Mouse (Mus musculus): ENCODE data around the gene Tcn2.
"Not testable (repeated sequence)": the region's sequence is repeated elsewhere in the genome, so short reads cannot be mapped to it uniquely, and the experiment has no call there.

Tcn2 gene

DNA sequence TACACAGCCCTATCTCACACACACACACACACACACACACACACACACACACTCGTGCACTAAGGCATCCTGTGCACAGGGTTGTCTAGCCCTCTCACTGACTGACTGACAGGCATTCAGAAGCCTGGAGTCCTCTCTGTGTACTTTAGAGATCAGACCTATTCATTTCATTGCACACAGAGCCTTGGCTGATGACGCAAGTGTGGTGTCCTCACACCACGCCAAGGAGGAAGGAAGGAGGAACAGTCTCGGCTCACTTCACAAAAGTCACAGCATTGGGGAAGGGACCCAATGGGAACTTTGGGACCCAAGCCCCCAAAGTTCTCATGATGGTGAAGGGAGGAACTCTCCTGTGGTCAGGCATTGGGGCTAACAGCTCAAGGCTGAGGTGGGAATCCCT is 1.9 kb downstream of the Tcn2 start:
- in situ Hi-C loops (cut with MboI, MseI), result no loop called here

DNA sequence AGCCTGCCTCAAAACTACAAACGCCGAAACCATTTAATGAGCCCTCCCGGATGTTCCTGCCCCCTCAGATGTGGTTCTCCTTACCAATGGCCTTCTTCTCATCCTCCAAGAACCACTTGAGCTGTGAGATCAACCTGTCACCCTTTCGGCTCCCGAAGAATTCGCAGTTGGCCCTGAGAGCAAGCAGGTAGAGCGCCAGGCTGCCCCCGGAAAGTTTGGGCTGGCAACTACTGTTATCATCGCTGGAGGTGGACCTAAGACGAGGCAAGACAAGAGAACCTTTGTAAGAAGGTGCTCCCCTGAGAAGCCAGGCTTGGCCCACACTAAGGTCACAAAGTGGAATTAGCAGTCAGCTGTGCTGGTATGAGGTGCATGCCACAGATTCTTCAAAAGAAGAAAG is 6.0 kb downstream of the Tcn2 start:
- in situ Hi-C loops (cut with MboI, MseI), result no loop called here

DNA sequence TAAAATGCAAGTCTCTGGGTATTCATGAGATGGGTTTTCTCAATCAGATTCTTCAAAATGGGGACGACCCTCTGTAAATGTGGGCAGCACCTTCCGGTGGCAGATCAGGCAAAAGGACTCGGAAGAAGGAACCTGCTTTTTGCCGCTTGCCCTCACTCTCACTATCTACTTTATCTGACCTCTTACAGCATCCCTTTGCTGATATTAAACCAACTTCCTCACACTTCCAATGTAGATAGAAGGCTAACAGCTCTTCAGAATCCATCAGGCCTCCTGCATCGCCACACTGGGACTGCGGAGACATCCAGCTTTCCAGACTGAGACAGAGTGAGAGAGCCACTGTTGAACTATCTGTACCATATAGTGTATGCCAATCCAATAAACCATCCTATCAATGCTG is 9.2 kb downstream of the Tcn2 start:
- in situ Hi-C loops (cut with MboI, MseI), result no loop called here

DNA sequence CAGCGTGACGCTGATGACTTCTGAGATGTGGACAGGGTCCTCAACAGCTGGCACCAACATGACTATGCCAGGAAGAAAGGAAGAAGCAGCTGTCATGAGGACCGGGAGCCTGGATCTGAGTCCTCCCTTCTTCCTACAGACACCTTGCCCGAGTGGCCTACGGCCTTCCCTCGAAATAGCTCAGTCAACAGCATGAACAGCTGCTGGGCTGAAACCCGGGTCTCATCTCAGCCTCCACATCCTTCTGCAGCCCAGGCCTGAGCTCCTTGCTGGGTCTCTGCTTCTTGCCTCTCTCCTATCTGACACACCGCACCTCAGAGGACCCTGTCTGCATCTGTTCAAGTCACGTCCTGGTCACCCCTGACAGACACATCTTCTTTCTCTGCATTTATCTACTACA is 9.8 kb downstream of the Tcn2 start:
- in situ Hi-C loops (cut with MboI, MseI), result no loop called here

GRCm38 (mm10) chr11:3921281-3921850 is 10.6 kb downstream of the Tcn2 start:
- in situ Hi-C loops (cut with MboI, MseI), result no loop called here

DNA sequence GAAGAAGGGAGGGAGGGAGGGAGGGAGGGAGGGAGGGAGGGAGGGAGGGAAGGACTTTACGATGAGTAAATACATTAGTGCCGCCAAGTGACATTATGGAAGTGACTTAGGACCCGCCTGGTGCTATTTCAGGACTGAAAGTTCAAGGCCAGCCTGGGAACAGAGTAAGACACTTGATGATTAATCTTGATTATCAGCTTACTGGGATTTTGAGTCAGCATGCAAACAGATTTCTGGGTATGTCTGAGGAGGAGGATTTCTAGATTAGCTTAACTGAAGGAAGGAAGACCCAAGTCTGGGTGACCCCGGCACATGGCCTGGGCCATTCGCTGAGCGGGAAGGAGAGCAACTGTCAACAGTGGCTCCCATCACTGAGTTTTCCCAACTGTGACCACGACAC is 11.5 kb downstream of the Tcn2 start:
- in situ Hi-C loops (cut with MboI, MseI), result no loop called here

- in situ Hi-C loops (cut with MboI, MseI), result no loop called here
Measured at GRCm38 (mm10) chr11:3918738-3919137, 13.2 kb downstream of the Tcn2 start.

- in situ Hi-C loops (cut with MboI, MseI), result no loop called here
Measured at GRCm38 (mm10) chr11:3914109-3914840, 17.7 kb downstream of the Tcn2 start, which contains the start of gene Slc35e4. TSS of gene Slc35e4 (minus strand) at chr11:3914664.

- in situ Hi-C loops (cut with MboI, MseI), result no loop called here
Measured at GRCm38 (mm10) chr11:3913316-3914108, 18.4 kb downstream of the Tcn2 start.

DNA sequence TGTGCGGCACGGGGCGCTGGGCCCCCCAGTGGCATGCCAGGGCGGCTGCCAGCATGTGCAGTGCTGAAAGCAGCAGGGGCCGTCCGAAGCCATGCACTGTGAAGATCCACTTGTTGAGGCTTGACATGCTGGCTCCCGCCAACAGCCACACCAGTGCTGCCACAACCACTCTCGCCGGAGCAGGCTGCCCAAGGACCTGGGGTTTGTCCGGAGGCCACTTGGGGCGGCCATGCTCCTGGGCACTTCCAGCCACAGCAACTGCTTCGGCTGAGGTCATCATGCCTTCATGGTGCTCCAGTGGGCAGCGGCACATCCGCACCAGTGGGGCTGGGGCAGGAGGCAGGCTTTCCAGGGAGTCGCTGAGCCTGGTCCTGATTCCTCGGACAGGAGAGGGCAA is 19.1 kb downstream of the Tcn2 start:
- in situ Hi-C loops (cut with MboI, MseI), result no loop called here

- in situ Hi-C loops (cut with MboI, MseI), result no loop called here
Measured at GRCm38 (mm10) chr11:3912100-3912874, 19.7 kb downstream of the Tcn2 start.

DNA sequence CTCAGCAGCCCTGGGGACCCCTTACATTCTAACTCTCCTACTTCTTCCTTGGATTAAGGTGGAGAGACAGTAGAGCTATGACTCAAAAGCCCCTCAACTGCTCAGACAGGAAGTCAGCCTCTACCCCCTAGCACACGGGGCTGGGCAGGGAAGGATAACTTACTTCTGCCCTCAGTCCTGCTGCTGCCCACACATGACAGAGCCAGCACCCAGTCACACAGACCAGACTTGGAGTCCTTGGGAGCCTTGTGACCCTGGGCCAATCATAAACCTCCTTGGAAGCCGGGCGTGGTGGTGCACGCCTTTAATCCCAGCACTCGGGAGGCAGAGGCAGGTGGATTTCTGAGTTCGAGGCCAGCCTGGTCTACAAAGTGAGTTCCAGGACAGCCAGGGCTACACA is 20.5 kb downstream of the Tcn2 start:
- in situ Hi-C loops (cut with MboI, MseI), result not testable (repeated sequence)

DNA sequence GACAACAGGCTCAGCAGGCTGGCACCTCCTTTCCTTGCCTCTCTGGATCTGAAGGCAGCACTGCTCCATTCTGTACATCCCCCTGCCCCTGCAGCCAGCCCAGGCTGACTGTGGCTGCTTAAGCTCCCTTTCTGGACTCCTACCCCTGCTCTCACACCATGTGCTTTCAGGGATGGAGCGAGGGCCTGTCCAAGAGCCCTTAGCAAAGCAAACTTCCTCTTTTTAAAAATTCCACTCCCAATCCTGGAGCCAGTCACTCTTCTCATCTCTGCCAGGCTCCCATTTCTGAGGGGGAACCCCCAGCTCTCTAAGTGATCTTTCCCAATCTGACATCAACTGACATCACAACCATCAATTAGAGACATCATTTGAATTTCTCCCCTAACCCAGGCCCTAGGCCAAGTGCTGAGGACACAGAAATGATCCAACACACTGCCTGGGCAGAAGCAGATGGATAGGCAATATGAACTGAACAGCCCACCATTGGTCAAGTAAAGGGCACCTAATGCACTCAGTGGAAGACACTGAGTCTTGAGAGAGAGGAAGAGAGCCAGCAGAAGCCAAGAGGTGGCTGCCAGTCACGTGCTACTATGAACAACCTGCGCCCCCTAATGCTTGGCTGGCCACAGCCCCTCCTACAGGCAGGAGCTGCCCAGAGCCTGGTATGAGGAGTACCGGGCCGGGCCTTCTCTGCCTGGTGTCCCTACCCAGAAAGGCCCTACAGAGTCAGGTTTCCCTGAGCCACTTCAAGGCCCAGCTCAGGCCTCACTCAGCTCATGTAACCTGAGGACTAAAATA is 21.2 kb downstream of the Tcn2 start:
- in situ Hi-C loops (cut with MboI, MseI), result no loop called here

- in situ Hi-C loops (cut with MboI, MseI), result no loop called here
Measured at GRCm38 (mm10) chr11:3909236-3909635, 22.7 kb downstream of the Tcn2 start.

DNA sequence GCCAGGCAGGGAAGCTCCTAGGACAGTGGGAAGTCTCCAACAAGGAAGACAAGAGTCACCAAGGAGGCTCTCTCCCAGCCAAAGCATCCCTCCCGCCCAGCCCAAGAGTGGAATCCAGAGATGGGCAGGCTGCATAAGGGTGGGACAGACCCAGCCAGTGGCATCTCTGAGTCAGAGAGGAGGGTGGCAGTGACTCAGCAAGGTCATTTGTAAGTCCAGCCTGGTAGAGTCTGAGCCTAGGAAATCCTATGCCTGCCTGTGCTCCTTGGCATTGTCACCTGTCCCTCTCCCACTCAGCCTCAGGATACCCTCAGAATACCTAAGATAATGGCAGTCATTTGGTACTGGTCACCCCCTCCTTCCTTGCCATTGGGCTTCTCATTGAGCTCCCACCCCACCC is 26.5 kb downstream of the Tcn2 start:
- in situ Hi-C loops (cut with MboI, MseI), result no loop called here

- in situ Hi-C loops (cut with MboI, MseI), result no loop called here
Measured at GRCm38 (mm10) chr11:3904673-3905072, 27.3 kb downstream of the Tcn2 start.

DNA sequence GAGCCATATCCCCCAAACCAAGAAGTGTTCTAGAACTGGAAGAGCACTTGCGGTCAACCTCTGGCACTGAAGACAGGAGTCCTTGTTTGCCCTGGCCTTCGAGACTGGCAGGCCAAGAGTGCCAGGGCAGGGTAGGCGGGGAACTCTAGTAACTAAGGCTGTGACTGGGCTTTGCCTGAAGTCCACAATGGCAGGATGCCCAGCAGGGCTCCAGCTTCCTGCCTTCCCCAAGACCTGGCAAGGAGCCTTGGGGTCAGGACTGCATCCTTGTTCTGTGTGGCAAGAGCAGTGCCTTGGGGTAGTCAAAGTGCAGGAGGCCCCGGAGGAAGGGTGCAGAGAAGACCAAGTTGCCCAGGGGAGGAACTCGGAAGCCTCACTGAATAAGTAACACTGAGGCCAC is 28.9 kb downstream of the Tcn2 start:
- in situ Hi-C loops (cut with MboI, MseI), result no loop called here

- in situ Hi-C loops (cut with MboI, MseI), result no loop called here
Measured at GRCm38 (mm10) chr11:3902516-3902915, 29.4 kb downstream of the Tcn2 start.

DNA sequence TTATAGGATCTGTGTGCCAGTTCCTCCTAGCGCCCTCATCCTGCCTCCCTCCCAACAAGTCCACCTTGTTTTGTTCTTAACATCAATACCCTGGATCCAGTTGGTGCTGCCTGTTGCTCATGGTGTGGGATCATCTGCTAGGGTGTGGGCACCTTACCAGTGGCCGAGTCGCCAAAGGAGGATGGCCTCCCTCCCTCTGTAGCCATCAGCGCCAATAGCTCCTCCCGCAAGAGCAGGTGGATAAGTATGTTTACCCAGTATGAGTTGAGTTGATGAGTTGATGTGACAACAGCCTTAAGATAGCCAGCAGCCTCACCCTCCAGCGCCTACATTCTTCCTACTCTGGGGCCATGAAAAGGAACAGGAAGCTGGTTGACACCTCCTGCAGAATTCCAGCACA is 31.7 kb downstream of the Tcn2 start:
- in situ Hi-C loops (cut with MboI, MseI), result no loop called here

DNA sequence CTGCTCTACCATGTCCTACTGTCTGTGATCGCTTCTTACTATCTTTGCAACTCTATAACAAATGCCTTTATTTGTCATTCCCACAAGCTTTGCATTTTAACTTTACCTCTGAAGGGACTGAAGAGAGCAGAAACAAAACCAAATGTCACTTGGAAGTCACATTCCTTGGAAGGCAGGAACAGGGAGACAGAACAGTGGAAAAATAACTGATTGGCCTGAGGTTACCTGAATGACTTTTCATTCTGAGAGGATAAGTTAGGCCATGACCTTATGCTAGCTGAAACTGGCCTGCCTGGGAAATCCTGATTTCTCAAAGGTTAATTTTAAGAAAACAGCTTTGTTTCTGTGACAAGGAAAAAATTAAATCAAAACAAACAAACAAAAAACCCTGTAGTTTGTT is 36.0 kb downstream of the Tcn2 start:
- in situ Hi-C loops (cut with MboI, MseI), result loop anchor here (10.0 kb wide), 1 partner anchor 691 kb away; the partner anchor contains the start of gene Eif4enif1

DNA sequence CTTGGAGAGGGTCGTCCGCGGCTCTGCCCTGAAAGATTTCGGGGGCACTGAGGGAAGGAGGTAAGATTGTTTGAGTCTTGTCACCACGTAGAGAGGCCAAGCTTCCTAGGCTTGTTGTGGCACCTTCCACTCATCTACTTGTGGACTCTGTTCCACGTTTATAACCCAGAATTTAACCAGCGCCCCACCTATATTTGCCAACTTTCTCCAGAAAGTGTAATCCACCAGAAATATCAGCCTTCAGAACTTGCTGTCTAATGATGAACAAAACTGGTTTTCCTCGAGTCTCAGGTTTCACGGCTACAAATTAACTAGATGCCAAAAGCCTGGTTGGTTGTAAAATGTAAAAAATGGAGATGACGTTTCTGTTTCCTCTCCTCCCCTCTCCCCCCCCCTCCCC is 36.5 kb downstream of the Tcn2 start:
- in situ Hi-C loops (cut with MboI, MseI), result loop anchor here (10.0 kb wide), 1 partner anchor 691 kb away; the partner anchor contains the start of gene Eif4enif1

Data from T-helper 1 cell (primary cell).